Mouse (Mus musculus) hindbrain, embryonic 13.5 days (tissue): Measurements from ENCODE around the gene Deaf1. TPM values are rescaled to one million over a fixed set of nuclear protein-coding genes. Genes with fewer than 3 reads are reported as not detected.

Experiments
- ATAC-seq: fragments of 200-750 bp; cut with Nextera tagmentation; 2 replicates; pipeline ENCODE4 v1.8.0; 2017; ENCODE audit warnings: moderate TSS enrichment; ENCODE audit not compliant: low FRiP score
- H3K27ac ChIP-seq: fragments of 300-500 bp; sonication (generic); 2 replicates; pipeline ENCODE4 v1.5.1; 2015; ENCODE audit warnings: inconsistent platforms, mild to moderate bottlenecking, moderate library complexity
- H3K27me3 ChIP-seq: fragments of 300-500 bp; sonication (generic); 2 replicates; pipeline ENCODE4 v1.6.1; 2015; ENCODE audit warnings: mild to moderate bottlenecking, inconsistent platforms
- H3K36me3 ChIP-seq: fragments of 300-500 bp; sonication (generic); 2 replicates; pipeline ENCODE4 v1.6.1; 2015; ENCODE audit warnings: mild to moderate bottlenecking, inconsistent platforms
- H3K4me1 ChIP-seq: fragments of 300-500 bp; sonication (generic); replicated peaks from 2 replicates; pipeline ENCODE4 v1.6.1; 2015; ENCODE audit warnings: inconsistent platforms
- H3K4me2 ChIP-seq: fragments of 300-500 bp; sonication (generic); 2 replicates; pipeline ENCODE4 v1.6.1; 2015; ENCODE audit warnings: inconsistent platforms, mild to moderate bottlenecking, moderate library complexity
- H3K4me3 ChIP-seq: fragments of 300-500 bp; sonication (generic); 2 replicates; pipeline ENCODE4 v1.5.1; 2015; ENCODE audit warnings: mild to moderate bottlenecking, inconsistent platforms
- H3K9ac ChIP-seq: fragments of 300-500 bp; sonication (generic); 2 replicates; pipeline ENCODE4 v1.6.1; 2015; ENCODE audit warnings: mild to moderate bottlenecking, inconsistent platforms
- H3K9me3 ChIP-seq: fragments of 300-500 bp; sonication (generic); 2 replicates; pipeline ENCODE4 v1.6.1; 2016; ENCODE audit warnings: inconsistent platforms
- WGBS: fragments of 180-500 bp; shearing (Covaris S2); methylation state at CpG from one replicate; pipeline ENCODE4 v1.1.7; 2015; 5-methylcytosine and 5-hydroxymethylcytosine counted together
- polyA plus RNA-seq: library from polyadenylated mRNA; unstranded; fragments of >200 nt; fragmentation: Nextera tagmentation; extraction: Ambion mirVana; gene quantifications from 2 replicates; pipeline ENCODE4 v1.2.1, GENCODE M21; 2015

Deaf1 gene
- polyA plus RNA-seq, 1 experiment from 2014 or later: 138 TPM

DNA sequence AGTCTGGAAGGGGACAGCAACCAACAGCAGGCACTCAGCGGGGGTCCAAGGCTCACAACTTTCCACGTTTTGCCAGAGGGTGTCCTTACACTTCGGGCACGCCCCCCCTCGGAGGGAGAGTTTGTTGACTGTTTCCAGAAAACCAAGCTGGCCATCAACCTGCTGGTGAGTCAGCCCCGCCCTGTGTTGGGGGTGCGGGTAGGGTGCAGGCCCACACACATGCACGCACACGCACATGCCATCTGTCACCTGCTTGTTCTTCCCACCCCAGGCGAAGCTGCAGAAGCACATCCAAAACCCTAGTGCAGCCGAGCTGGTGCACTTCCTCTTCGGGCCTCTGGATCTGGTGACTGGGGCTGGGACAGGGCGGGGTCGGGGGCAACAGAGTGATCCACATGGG is 29.5 kb upstream of the Deaf1 start:
- Histone ChIP-seq H3K27me3 (peaks cover 27% of the 10 kb centered on the region), H3K9ac (no peak overlapping the region), H3K4me3 (no peak overlapping the region), H3K27ac (no peak overlapping the region), H3K36me3 (no peaks in the 10 kb centered on the region), H3K9me3 (no peaks in the 10 kb centered on the region), H3K4me2 (no peak overlapping the region), H3K4me1 (peaks cover 13% of the 10 kb centered on the region)
- 85% methylated on average over 14 of the region's 14 CpGs for WGBS
- no peak for ATAC-seq

DNA sequence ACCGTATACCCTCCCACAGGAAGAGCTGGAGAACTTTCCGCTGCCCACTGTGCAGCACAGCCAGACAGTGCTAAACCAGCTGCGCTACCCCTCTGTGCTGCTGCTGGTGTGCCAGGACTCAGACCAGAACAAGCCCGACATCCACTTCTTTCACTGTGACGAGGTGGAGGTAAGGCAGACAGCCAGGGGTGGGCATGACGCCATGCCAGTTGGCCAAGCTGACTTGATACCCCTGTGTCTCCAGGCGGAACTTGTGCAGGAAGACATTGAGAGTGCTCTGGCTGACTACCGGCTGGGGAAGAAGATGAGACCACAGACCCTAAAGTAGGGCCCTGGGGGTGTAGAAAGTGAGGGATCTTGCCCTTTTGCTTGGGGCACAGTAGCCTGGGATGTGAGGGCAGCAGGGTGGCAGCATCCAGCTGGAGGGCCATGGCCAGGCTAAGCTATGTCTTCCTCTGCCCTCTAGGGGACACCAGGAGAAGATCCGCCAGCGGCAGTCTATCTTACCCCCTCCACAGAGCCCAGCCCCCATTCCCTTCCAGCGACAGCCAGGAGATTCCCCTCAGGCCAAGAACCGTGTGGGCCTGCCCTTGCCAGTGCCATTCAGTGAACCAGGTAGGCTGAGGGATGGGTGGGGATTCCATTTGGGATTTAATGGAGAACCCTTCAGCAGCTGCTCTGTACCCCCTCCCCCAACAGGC is 28.3 kb upstream of the Deaf1 start:
- Histone ChIP-seq H3K4me2 (no peak overlapping the region), H3K27ac (no peak overlapping the region), H3K36me3 (no peaks in the 10 kb centered on the region), H3K9me3 (no peaks in the 10 kb centered on the region), H3K4me3 (no peak overlapping the region), H3K9ac (no peak overlapping the region), H3K27me3 (peaks cover 16% of the 10 kb centered on the region), H3K4me1 (peaks cover 10% of the 10 kb centered on the region)
- WGBS: 57% methylated on average over 12 of the region's 12 CpGs
- no peak for ATAC-seq

DNA sequence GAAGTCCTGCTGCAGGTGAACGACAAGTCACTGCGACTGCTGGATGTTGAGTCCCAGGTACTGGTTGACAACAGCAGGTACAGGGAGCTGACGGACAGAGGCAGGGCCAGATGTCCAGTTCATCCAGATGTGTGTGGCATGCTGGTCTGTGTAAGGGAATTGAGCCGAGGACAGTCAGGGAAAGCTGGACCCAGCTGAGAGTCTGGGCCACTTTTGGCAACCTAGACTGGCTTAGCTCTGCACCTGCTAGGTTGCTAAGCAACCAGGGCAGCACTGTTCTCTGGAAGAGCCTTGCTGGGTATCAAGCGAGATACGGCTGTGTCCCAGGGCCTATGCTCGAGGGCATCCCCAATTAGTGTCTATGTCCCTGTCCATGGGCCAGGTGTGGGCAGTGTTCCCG is 27.6 kb upstream of the Deaf1 start:
- H3K4me1 ChIP-seq: peaks cover 10% of the 10 kb centered on the region
- no peak overlapping the region for H3K4me2 ChIP-seq
- WGBS: 76% methylated on average over 8 of the region's 8 CpGs
- H3K36me3 ChIP-seq: no peaks in the 10 kb centered on the region
- no peak overlapping the region for H3K4me3 ChIP-seq
- H3K9me3 ChIP-seq: no peaks in the 10 kb centered on the region
- H3K9ac ChIP-seq: no peak overlapping the region
- H3K27ac ChIP-seq: no peak overlapping the region
- ATAC-seq: 0 out of 2 replicates have a peak, but pooled peaks have one; percentile 54
- peaks cover 8% of the 10 kb centered on the region; the same call in 1 of the 2 replicates for H3K27me3 ChIP-seq

DNA sequence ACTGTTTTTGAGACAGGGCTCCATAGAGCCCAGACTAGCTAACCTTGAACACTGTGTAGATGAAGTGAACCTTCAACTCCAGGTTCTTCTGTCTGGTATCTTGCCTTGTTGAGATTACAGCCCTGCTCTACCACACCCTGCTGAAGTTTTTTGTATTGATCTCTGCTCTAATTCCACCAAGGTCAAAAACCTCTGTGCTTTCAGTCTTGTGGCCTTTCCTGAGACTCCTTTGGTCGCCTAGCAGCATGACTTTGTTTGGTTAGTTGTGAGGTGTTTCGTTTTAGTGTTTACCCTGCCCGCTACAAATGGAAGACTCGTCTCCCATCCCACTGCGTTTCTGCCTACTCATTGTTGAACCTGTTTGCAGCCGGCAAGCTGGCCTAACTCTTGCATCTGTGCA is 23.6 kb upstream of the Deaf1 start:
- Histone ChIP-seq H3K27me3 (no peaks in the 10 kb centered on the region), H3K9ac (no peak overlapping the region)
- WGBS: 80% methylated on average over 6 of the region's 6 CpGs

DNA sequence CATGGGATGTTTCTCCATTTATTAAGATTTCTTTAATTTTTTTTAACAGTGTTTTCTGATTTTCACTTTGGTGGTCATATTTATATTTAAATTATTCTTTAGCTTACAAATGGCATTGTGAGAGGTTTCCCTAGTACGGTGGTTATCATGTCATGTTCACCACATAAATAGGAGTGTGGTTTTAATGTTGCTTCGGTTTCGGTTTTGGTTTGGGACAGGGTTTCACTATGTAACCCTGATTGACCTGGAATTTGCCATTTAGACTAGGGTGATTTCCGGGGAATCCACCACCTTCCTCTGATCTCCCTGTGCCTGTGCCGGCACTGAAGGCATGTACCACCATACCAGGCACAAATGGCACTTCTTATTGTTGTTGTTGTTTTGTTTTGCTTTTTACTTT is 17.3 kb upstream of the Deaf1 start:
- H3K9ac ChIP-seq: no peak overlapping the region
- H3K4me2 ChIP-seq: no peak overlapping the region
- peaks cover 14% of the 10 kb centered on the region; the same call in 1 of the 2 replicates for H3K27me3 ChIP-seq
- H3K9me3 ChIP-seq: no peaks in the 10 kb centered on the region
- H3K4me3 ChIP-seq: no peak overlapping the region
- H3K4me1 ChIP-seq: no peaks in the 10 kb centered on the region
- WGBS: 91% methylated on average over 5 of the region's 5 CpGs
- no peaks in the 10 kb centered on the region for H3K36me3 ChIP-seq
- no peak overlapping the region for H3K27ac ChIP-seq
- no peak for ATAC-seq

More for the DNA sequence above, 23.6 kb upstream of the Deaf1 start:
- H3K9me3 ChIP-seq: no peaks in the 10 kb centered on the region
- peaks cover 10% of the 10 kb centered on the region for H3K4me1 ChIP-seq
- H3K36me3 ChIP-seq: no peaks in the 10 kb centered on the region
- H3K27ac ChIP-seq: no peak overlapping the region
- no peak overlapping the region for H3K4me3 ChIP-seq
- H3K4me2 ChIP-seq: no peak overlapping the region
- ATAC-seq: no peak

DNA sequence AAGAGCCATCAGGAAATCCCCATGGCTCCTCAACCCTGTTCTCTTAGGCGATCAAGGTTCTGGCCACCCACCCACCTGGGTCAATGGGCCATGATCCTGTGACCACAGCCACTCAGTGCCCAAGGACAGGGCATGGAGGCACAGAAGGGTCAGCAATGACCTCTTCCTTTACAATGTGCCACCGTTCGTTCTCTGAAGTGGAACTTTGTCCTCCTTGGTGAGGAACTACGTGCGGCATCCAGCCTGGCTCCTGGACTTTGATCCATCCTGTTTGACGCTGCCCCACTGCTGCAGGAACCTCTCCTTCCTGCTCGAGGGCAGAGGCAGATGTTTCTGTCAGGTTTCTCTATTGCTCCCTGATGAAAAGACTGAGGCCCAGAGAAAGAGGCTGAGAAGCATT is 16.2 kb upstream of the Deaf1 start:
- Histone ChIP-seq H3K27ac (no peak overlapping the region), H3K9me3 (no peaks in the 10 kb centered on the region), H3K4me1 (peaks cover 4% of the 10 kb centered on the region), H3K36me3 (no peaks in the 10 kb centered on the region), H3K4me3 (no peak overlapping the region), H3K27me3 (peaks cover 25% of the 10 kb centered on the region), H3K9ac (no peak overlapping the region), H3K4me2 (no peak overlapping the region)
- WGBS: 75% methylated on average over 7 of the region's 7 CpGs
- ATAC-seq: no peak

DNA sequence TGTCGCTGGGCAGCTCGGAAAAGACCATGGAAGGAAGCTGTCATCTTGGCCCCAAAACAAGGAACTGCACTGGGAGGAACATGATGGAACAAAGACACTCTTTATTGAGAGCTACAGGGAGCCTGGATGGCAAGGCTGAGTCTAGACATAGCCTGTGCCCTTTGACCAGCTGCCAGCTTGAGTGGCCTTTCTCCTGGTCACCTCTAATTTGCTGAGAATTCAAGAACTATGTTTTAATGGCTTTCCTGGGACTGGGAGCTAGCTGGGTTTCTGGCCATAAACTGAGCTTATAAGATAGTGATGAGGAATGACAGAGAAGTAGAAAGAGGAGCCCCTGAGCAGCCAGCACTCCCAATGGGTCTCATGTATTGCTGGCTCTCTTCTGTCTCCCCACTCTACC is 15.7 kb upstream of the Deaf1 start:
- Histone ChIP-seq H3K27ac (no peak overlapping the region), H3K9ac (no peak overlapping the region), H3K4me2 (no peak overlapping the region), H3K4me3 (no peak overlapping the region), H3K27me3 (peaks cover 29% of the 10 kb centered on the region), H3K9me3 (no peaks in the 10 kb centered on the region), H3K36me3 (no peaks in the 10 kb centered on the region), H3K4me1 (peaks cover 9% of the 10 kb centered on the region)
- WGBS: 49% methylated on average over 2 of the region's 2 CpGs
- ATAC-seq: no peak

DNA sequence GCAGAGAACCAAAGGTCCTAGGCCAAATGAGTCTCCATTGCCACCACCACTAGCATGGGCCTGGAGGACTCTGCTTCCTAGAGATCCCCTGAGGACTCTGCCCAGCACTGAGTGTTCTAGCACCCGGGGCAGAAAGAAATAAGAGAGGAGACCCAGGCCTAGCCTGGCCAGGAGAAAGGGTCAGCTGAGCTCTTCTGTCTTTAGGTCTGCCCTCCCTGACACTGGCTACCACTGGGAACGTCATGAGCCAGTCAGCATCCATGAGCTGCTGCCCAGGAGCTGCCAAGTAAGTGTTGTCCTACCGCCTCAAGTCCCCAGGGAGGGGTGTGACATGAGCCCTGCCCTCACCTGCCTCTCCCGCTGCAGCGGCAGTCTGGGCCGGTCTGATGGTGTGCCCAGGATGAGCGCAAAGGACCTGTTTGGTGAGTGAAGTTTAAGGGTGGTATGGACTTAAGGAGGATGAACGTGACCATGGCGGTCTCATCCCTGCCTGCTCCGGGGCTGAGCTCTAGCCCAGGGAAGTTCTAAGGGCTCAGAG is 14.3 kb upstream of the Deaf1 start:
- Histone ChIP-seq H3K27ac (no peak overlapping the region), H3K9me3 (no peaks in the 10 kb centered on the region), H3K4me3 (no peak overlapping the region), H3K36me3 (no peaks in the 10 kb centered on the region), H3K4me1 (peaks cover 10% of the 10 kb centered on the region), H3K9ac (no peak overlapping the region), H3K4me2 (no peak overlapping the region), H3K27me3 (peaks cover 38% of the 10 kb centered on the region)
- no peak for ATAC-seq
- WGBS: 83% methylated on average over 10 of the region's 10 CpGs

DNA sequence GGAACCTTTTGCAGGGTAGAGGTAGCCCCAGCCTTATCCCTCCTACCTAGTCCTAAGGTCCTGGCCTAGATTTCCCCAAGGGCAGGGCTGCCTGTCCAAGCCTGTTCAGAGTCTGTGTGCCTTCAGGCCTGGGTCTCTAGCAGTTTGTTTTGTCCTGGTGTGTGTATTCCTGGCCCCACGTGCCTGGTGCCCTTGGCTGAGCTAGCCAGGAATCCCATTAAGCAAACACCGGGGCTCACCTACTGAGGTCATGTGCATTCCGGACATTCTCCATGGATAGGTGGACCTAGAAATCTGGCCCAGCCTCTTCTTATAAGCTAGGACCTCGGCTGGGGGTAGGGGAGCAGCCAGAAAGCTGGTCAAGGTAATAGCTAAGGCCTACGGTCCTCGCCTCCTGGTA is 13.0 kb upstream of the Deaf1 start:
- ATAC-seq: no peak
- Histone ChIP-seq H3K36me3 (peaks cover 10% of the 10 kb centered on the region), H3K27me3 (peaks cover 38% of the 10 kb centered on the region), H3K27ac (no peak overlapping the region), H3K4me1 (peaks cover 10% of the 10 kb centered on the region), H3K4me3 (no peak overlapping the region), H3K4me2 (no peak overlapping the region), H3K9ac (no peak overlapping the region), H3K9me3 (no peaks in the 10 kb centered on the region)
- 89% methylated on average over 6 of the region's 6 CpGs for WGBS

DNA sequence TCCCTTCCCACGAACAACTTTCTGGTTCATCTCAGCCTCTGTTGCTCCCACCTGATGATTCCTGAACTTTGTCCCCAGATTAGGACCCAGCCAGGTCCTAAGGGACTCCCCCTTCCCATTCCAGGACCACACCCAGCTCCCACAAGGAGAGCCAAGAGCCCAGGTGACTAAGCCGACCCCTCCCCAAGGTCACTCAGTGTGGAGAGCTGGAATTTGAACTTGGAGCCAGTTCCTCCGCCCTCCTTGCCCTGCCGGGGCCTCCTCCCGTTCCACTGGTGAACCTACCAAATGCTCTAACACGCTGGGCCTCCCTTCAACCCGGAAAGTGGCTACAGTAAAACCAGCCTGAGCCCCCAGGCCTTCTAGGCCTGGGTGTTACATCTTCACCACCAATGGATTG is 12.5 kb upstream of the Deaf1 start:
- ATAC-seq: no peak
- H3K9me3 ChIP-seq: no peaks in the 10 kb centered on the region
- H3K27ac ChIP-seq: no peak overlapping the region
- H3K4me2 ChIP-seq: no peak overlapping the region
- no peak overlapping the region for H3K4me3 ChIP-seq
- peaks cover 10% of the 10 kb centered on the region for H3K4me1 ChIP-seq
- peaks cover 38% of the 10 kb centered on the region for H3K27me3 ChIP-seq
- WGBS: 91% methylated on average over 7 of the region's 7 CpGs
- peaks cover 11% of the 10 kb centered on the region for H3K36me3 ChIP-seq
- no peak overlapping the region for H3K9ac ChIP-seq

DNA sequence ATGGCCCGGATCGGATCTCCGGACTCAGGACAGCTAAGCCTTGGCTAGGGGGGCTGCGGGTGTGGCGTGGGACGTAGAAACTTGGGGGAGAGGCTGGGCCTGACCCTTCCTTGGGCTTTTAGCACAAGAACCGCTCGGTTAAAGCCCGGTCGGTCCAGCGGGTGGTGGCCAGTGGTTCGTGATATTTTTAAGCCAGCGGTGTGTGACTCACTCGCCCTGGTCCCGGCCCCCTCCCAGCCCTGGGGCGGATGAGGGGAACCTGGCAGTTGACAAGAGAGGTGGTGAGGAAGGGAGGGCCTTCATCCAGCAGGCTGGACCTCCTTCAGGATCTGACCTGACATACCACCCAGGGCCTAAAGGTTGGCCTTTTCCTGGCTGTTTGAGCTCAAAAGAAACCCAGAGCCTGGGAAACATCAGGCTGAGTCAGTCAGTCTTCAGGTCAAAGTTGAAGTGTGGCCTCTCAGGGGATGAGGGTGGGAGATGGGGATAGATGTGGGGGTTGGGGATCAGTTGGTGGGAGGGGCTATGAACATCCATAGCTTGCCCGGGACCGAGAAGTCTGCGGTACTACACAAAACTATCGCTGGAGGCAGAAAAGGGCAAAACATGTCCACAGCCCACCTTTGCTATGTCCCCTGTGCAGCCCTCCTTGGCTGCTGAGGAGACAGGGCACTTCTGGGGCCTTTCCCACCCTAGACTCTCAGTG is 11.9 kb upstream of the Deaf1 start:
- H3K4me3 ChIP-seq: no peak overlapping the region
- 52% methylated on average over 20 of the region's 20 CpGs for WGBS
- H3K4me2 ChIP-seq: peak overlapping the region; percentile 36
- H3K9ac ChIP-seq: peak overlapping the region; percentile 21; the same call in 1 of the 2 replicates
- no peak for ATAC-seq
- H3K4me1 ChIP-seq: peaks cover 10% of the 10 kb centered on the region
- peaks cover 38% of the 10 kb centered on the region for H3K27me3 ChIP-seq
- H3K36me3 ChIP-seq: peaks cover 17% of the 10 kb centered on the region
- no peaks in the 10 kb centered on the region for H3K9me3 ChIP-seq
- H3K27ac ChIP-seq: no peak overlapping the region

DNA sequence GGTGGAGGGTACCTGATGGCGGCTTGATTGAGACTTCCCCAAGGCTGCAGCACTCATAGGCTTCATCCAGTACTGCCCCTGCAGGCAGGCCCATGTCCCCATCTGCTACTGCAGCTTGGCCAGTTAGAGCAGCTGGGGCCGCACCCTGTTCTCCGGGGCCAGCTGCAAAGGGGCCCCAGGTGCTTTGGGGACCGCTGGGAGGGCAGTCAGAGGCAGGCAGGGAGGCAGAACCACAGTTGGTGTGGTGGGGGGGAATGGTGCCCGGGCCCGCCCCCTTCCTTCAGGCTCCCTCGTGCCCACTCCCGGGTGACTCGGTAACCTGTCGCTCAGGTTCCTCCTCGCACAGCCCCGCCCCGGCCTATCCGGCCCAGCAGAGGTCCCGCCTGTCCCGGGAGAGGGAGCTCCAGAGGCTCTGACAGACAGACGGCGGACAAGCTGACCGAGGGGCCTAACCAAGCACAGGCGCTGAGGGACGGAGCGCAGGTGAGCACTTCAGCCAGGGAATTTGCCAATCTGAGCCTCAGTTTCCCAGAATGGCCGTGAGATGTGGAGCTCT is 11.2 kb upstream of the Deaf1 start, which contains the start of gene Eps8l2:
Gene Eps8l2, plus strand, starts transcription at position 305 of the 556 bp plus-strand sequence.
- Histone ChIP-seq H3K27ac (no peak within 1 kb of the TSS), H3K4me2 (peak within 1 kb of the TSS; percentile 36), H3K9me3 (no peaks in the 10 kb centered on the region), H3K36me3 (peaks cover 23% of the 10 kb centered on the region), H3K9ac (peak within 1 kb of the TSS; percentile 21; the same call in 1 of the 2 replicates), H3K4me1 (peaks cover 10% of the 10 kb centered on the region), H3K4me3 (no peak within 1 kb of the TSS), H3K27me3 (peaks cover 36% of the 10 kb centered on the region)
- 4% methylated on average over 23 of the region's 23 CpGs for WGBS
- ATAC-seq: peak; percentile 63
